8 mouse cellular contexts compared by ENCODE assay signal in the genomic region with DNA sequence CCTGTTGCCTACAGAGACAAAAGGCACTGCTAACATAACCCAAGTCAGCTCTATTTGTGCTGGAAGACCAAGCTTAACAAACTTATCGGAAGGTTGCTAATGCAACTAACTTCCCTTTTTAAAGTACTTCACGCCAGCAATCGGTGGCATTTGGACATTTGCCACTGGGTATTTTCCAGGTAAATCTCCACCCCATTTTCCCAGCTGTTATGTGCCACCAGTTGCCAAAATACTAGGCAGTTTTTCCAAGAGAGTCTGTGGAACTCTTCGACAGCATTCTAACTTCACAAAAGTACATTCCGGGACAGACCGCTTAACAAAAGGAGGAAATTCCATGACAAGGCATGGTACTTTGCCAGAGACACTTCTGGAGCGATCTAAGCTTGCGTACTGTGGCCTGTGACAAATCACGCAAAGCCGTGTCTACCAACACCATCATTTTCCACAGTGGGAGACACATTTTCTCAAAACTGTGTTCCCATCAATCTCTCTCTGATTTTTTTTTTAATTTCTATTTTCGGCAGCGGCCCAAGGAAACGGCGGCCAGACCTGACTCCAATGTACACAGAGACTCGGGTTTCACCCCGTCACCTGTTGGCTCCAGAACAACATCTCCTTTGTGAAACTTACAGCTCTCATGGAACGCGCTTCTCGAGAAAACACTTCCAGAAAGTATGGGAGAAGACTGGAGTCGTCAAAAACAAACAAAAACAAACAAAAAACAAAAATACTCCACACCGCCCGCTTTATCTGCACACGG.
A peak's percentile ranks its signal among the peaks of the same experiment; 100 is the strongest.
DNase-seq lines count a peak whose midpoint lies in the region; ATAC-seq lines count a peak whose summit lies in the region.

No protein-coding gene starts in this region.

- DNase-seq in NIH3T3 (ENCODE audit: low read depth), result peak; percentile 53
- peak; percentile 86 for DNase-seq in lung, postnatal 25 days (ENCODE audit: low spot score)
- DNase-seq in left cerebral cortex, postnatal 10 days (ENCODE audit: extremely low spot score in 1 of 2, low spot score in 2 of 2), result no peak
- DNase-seq in cerebellum, adult 9-10 months, result no peak

- H3K4me3 ChIP-seq in brown adipose tissue, adult 24 weeks (ENCODE audit: insufficient read depth, low read depth, low read length), result peak overlapping the region; percentile 96
- peak overlapping the region; percentile 86 for H3K4me3 ChIP-seq in heart, embryonic 12.5 days
- peak overlapping the region; percentile 86 for H3K4me3 ChIP-seq in kidney, embryonic 15.5 days (replicated peaks)

- intact Hi-C loops in left cerebral cortex, postnatal 10 days (cut with DNase I), result loop anchor here (5.0 kb wide), 3 partner anchors 59 to 699 kb away; no protein-coding TSS in a partner anchor

- H3K9me3 ChIP-seq in heart, embryonic 12.5 days (replicated peaks), result no peaks in the 10 kb centered on the region
- H3K9me3 ChIP-seq in kidney, embryonic 15.5 days (replicated peaks), result no peaks in the 10 kb centered on the region

- H3K36me3 ChIP-seq in heart, embryonic 12.5 days, result peaks cover 4% of the 10 kb centered on the region; the same call in 1 of the 2 replicates
- no peaks in the 10 kb centered on the region for H3K36me3 ChIP-seq in kidney, embryonic 15.5 days

- no peak; the same call in 1 of the 2 replicates for ATAC-seq in heart, embryonic 12.5 days (ENCODE audit: insufficient number of reproducible peaks, low FRiP score)
- ATAC-seq in kidney, embryonic 15.5 days (replicated peaks; ENCODE audit: low FRiP score), result no peak
- no peak for ATAC-seq in frontal cortex, adult (ENCODE audit: low TSS enrichment)

- H3K9ac ChIP-seq in heart, embryonic 12.5 days, result peak overlapping the region; percentile 93
- peak overlapping the region; percentile 82 for H3K9ac ChIP-seq in kidney, embryonic 15.5 days

- H3K4me1 ChIP-seq in brown adipose tissue, adult 24 weeks (ENCODE audit: control insufficient read depth, insufficient read depth, insufficient read length, low read length), result peaks cover 16% of the 10 kb centered on the region
- peaks cover 66% of the 10 kb centered on the region for H3K4me1 ChIP-seq in heart, embryonic 12.5 days (replicated peaks)
- peaks cover 69% of the 10 kb centered on the region for H3K4me1 ChIP-seq in kidney, embryonic 15.5 days

- H3K27ac ChIP-seq in brown adipose tissue, adult 24 weeks (replicated peaks; ENCODE audit: low read depth, low read length), result peak overlapping the region; percentile 96
- H3K27ac ChIP-seq in heart, embryonic 12.5 days (ENCODE audit: poor library complexity, severe bottlenecking), result peak overlapping the region; percentile 96
- H3K27ac ChIP-seq in kidney, embryonic 15.5 days, result peak overlapping the region; percentile 84

- 1% methylated on average over 23 of the region's 23 CpGs for WGBS in heart, embryonic 12.5 days
- WGBS in kidney, embryonic 15.5 days, result 5% methylated on average over 23 of the region's 23 CpGs

- H3K4me2 ChIP-seq in heart, embryonic 12.5 days, result peak overlapping the region; percentile 75
- H3K4me2 ChIP-seq in kidney, embryonic 15.5 days, result peak overlapping the region; percentile 93

- H3K27me3 ChIP-seq in heart, embryonic 12.5 days (replicated peaks), result no peaks in the 10 kb centered on the region
- 0 out of 2 replicates have a peak, but pooled peaks cover 3% of the 10 kb centered on the region for H3K27me3 ChIP-seq in kidney, embryonic 15.5 days

Comparison
In these comparisons a context has a peak if more than half of its experiments do, and no peak if none do; other contexts are left out.
1. DNase-seq: peak in NIH3T3 (single experiment) and lung, postnatal 25 days (single experiment); none in left cerebral cortex, postnatal 10 days (0 of 2) and cerebellum, adult 9-10 months (single experiment).
2. Peak in every context shown above with its lines, with median percentiles within 50 percentile points of each other: H3K27ac ChIP-seq and H3K4me3 ChIP-seq.